Mouse (Mus musculus): ENCODE results near the gene Blzf1.
A peak's percentile ranks its signal among the peaks of the same experiment; 100 is the strongest.

Blzf1 gene

DNA sequence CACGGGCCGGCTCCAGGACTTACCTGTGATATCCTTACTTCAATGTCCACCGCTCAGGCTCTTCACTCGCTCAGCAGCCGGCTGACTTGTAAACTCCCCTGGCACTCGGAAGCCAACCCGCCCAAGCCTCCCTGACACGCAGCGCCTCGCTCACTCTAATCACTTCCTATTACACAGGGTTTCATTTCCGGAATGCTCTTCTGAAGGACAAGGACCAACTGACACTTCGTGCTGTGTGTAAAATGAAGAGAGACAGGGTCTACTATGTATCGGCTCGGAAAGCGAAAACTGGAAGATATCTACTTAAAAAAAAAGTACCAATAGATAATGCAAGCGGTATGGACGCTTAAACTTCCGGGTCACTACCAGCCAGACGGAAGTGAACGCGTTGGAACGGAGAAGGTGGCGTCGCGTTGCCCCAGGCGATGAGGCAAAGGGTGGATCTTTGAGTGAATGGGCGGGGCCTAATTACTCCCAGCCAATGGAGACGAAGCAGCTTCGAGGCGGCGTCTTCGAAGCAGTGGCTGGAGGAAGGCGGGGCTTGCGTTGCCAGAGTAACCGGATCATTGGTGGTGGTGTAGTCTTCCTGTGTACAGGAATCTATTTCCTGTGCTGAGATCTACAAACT lies at the start of gene Blzf1:
Gene Blzf1 (minus strand): TSS at position 366 of the 628 bp plus-strand sequence.
- Histone ChIP-seq H3K4me1 (replicated peaks; ENCODE audit: low read depth, low read length) (peaks cover 17% of the 10 kb centered on the region), H3K27me3 (ENCODE audit: insufficient read depth, low read length) (no peaks in the 10 kb centered on the region), H3K4me3 (replicated peaks; ENCODE audit: low read length) (peak within 1 kb of the TSS; percentile 93), H3K9me3 (ENCODE audit: low read length) (no peaks in the 10 kb centered on the region), H3K36me3 (ENCODE audit: insufficient read depth, low read length) (peaks cover 34% of the 10 kb centered on the region)
- TF ChIP-seq CTCF (conservative IDR thresholded peaks at IDR 0.05; ENCODE audit: low read length) (no peak), POU5F1 (IDR thresholded peaks at IDR 0.05; ENCODE audit: borderline replicate concordance, low read length) (no peak), NANOG (IDR thresholded peaks at IDR 0.05; ENCODE audit: borderline replicate concordance, low read length) (no peak)

DNA sequence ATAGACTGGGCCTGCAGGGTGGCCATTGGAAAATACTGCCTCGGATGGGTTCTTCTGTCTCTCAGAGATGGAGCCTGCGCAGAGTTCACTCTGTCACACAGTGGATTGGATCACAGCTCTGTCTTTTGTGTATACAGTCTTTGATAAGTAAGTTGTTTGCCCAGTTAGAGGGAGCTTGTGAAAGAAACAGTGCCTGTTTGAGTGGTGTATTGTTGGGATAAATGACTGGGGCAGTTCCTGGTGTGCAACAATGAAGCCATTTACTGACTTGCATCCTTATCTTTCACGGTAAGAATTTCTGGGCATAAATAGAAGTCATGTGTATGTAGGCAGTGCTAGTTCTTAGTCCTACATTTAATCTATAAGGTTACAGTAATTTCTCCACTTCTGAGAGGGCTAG lies 46.2 kb upstream of the Blzf1 start:
- Histone ChIP-seq H3K27me3 (ENCODE audit: insufficient read depth, low read length) (no peaks in the 10 kb centered on the region), H3K4me3 (replicated peaks; ENCODE audit: low read length) (no peak overlapping the region), H3K9me3 (ENCODE audit: low read length) (no peaks in the 10 kb centered on the region), H3K4me1 (replicated peaks; ENCODE audit: low read depth, low read length) (peaks cover 9% of the 10 kb centered on the region; the same call in 1 of the 2 replicates), H3K36me3 (ENCODE audit: insufficient read depth, low read length) (no peaks in the 10 kb centered on the region; the same call in 1 of the 2 replicates)
- peak; percentile 72; the same call in 1 of the 2 replicates for TF ChIP-seq NANOG (IDR thresholded peaks at IDR 0.05; ENCODE audit: borderline replicate concordance, low read length)
- TF ChIP-seq POU5F1 (IDR thresholded peaks at IDR 0.05; ENCODE audit: borderline replicate concordance, low read length): no peak

DNA sequence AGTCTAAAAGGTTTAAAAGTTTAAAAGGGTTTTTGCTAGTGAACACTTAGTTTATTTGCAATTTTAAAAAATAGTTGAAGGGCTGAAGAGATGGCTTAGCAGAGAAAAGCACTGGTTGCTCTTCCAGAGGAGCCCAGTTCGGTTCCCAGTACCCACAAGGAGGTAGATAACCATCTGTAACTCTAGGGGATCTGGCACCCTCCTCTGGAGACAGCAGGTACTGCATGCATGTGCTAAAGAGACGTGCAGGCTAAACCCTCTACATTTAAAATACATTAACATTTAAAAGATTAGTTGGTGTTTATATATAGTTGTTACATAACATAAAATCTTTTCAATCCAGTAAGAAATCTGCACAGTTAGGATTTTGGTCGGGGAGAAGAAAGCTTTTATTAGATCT lies 34.9 kb upstream of the Blzf1 start:
- TF ChIP-seq POU5F1 (IDR thresholded peaks at IDR 0.05; ENCODE audit: borderline replicate concordance, low read length): no peak
- TF ChIP-seq CTCF (conservative IDR thresholded peaks at IDR 0.05; ENCODE audit: low read length): peak; percentile 95
- no peak for TF ChIP-seq NANOG (IDR thresholded peaks at IDR 0.05; ENCODE audit: borderline replicate concordance, low read length)
- H3K36me3 ChIP-seq (ENCODE audit: insufficient read depth, low read length): peaks cover 4% of the 10 kb centered on the region; the same call in 1 of the 2 replicates
- H3K4me3 ChIP-seq (replicated peaks; ENCODE audit: low read length): no peak overlapping the region
- H3K9me3 ChIP-seq (ENCODE audit: low read length): no peaks in the 10 kb centered on the region
- no peaks in the 10 kb centered on the region for H3K27me3 ChIP-seq (ENCODE audit: insufficient read depth, low read length)
- no peaks in the 10 kb centered on the region for H3K4me1 ChIP-seq (replicated peaks; ENCODE audit: low read depth, low read length)

DNA sequence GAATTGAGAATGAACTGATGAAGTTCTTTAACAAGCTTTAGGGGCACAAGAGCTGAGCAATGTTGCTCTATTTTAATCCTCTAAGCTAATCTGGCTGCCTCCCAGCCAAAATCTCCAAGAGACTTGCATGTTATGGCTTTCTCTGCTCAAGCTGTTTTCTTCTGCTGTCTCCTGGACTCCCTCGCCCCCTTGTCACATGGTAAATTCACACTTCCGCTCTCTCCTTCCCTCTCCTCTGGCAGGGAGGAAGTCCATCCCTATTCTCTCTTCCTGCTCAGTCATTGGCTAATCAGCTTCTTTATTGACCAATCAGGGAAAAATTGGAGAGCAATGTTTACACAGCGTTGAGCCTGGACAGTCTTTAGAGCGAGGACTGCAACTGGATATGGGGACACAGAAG lies 28.6 kb upstream of the Blzf1 start:
- H3K36me3 ChIP-seq (ENCODE audit: insufficient read depth, low read length): 0 out of 2 replicates have a peak, but pooled peaks cover 6% of the 10 kb centered on the region
- TF ChIP-seq NANOG (IDR thresholded peaks at IDR 0.05; ENCODE audit: borderline replicate concordance, low read length) (no peak), POU5F1 (IDR thresholded peaks at IDR 0.05; ENCODE audit: borderline replicate concordance, low read length) (no peak), CTCF (conservative IDR thresholded peaks at IDR 0.05; ENCODE audit: low read length) (no peak)
- peaks cover 6% of the 10 kb centered on the region; the same call in 1 of the 2 replicates for H3K9me3 ChIP-seq (ENCODE audit: low read length)
- H3K27me3 ChIP-seq (ENCODE audit: insufficient read depth, low read length): no peaks in the 10 kb centered on the region
- H3K4me1 ChIP-seq (replicated peaks; ENCODE audit: low read depth, low read length): no peaks in the 10 kb centered on the region
- no peak overlapping the region for H3K4me3 ChIP-seq (replicated peaks; ENCODE audit: low read length)

DNA sequence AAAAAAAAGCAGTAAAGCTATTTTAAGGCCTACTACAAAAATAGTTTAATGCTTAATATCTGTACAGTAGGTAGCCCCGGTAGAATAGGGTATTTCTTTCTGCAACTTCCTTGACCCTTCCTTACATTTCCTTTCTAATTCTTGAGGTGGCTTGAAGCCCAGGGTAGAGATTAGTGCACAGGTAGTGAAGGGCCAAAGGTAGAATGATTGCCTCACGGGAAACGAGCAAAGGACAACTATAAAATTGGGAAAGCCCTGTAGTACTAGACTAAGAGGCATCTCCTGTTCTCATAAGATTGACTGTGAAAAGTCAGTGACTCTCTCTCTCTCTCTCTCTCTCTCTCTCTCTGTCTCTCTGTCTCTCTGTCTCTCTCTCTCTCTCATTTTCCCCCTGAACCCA lies 28.1 kb upstream of the Blzf1 start:
- Histone ChIP-seq H3K4me1 (replicated peaks; ENCODE audit: low read depth, low read length) (no peaks in the 10 kb centered on the region), H3K27me3 (ENCODE audit: insufficient read depth, low read length) (no peaks in the 10 kb centered on the region), H3K36me3 (ENCODE audit: insufficient read depth, low read length) (0 out of 2 replicates have a peak, but pooled peaks cover 6% of the 10 kb centered on the region), H3K4me3 (replicated peaks; ENCODE audit: low read length) (no peak overlapping the region), H3K9me3 (ENCODE audit: low read length) (peaks cover 6% of the 10 kb centered on the region; the same call in 1 of the 2 replicates)
- TF ChIP-seq POU5F1 (IDR thresholded peaks at IDR 0.05; ENCODE audit: borderline replicate concordance, low read length): no peak

DNA sequence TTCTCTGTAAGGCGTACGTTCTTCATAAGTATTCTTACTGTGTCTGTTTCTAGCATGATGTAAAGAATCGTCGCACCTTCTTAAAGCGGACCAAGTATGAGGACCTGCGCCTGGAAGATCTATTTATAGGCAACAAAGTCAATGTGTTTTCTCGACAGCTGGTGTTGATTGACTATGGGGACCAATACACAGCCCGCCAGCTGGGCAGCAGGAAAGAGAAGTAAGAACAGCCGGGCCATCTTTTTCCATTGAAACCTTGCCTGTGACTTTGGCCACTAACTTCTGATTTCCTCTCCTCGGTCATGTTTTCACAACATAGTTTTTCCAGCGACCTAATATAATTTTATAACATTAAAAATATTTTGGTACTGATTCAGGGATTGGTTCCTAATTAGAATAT lies 25.3 kb upstream of the Blzf1 start:
- Histone ChIP-seq H3K27me3 (ENCODE audit: insufficient read depth, low read length) (no peaks in the 10 kb centered on the region), H3K9me3 (ENCODE audit: low read length) (peaks cover 6% of the 10 kb centered on the region; the same call in 1 of the 2 replicates), H3K4me3 (replicated peaks; ENCODE audit: low read length) (no peak overlapping the region), H3K36me3 (ENCODE audit: insufficient read depth, low read length) (0 out of 2 replicates have a peak, but pooled peaks cover 6% of the 10 kb centered on the region), H3K4me1 (replicated peaks; ENCODE audit: low read depth, low read length) (no peaks in the 10 kb centered on the region)
- TF ChIP-seq NANOG (IDR thresholded peaks at IDR 0.05; ENCODE audit: borderline replicate concordance, low read length) (no peak), POU5F1 (IDR thresholded peaks at IDR 0.05; ENCODE audit: borderline replicate concordance, low read length) (no peak), CTCF (conservative IDR thresholded peaks at IDR 0.05; ENCODE audit: low read length) (no peak)

DNA sequence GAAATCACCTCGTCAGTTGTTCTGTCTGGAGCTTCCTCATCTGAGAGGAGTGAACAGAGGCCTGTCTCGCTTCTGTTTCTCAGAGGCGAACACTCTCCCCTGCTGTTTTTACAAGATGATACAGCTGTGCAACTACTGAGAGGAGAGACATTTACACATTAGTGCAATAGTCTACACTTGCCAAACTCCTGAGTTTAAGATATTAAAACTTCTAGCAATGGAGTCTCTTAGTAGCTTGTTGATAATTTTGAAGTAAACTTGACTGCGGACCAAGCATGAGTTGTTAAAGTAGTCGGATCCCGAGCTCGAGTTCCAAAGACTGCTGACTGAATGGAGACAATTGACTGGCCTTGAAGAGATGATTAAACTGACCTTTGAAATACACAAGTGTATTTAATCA lies 20.5 kb upstream of the Blzf1 start:
- H3K4me3 ChIP-seq (replicated peaks; ENCODE audit: low read length): no peak overlapping the region
- no peaks in the 10 kb centered on the region for H3K36me3 ChIP-seq (ENCODE audit: insufficient read depth, low read length)
- no peaks in the 10 kb centered on the region for H3K27me3 ChIP-seq (ENCODE audit: insufficient read depth, low read length)
- peaks cover 8% of the 10 kb centered on the region for H3K4me1 ChIP-seq (replicated peaks; ENCODE audit: low read depth, low read length)
- no peaks in the 10 kb centered on the region for H3K9me3 ChIP-seq (ENCODE audit: low read length)
- no peak for TF ChIP-seq CTCF (conservative IDR thresholded peaks at IDR 0.05; ENCODE audit: low read length)
- TF ChIP-seq NANOG (IDR thresholded peaks at IDR 0.05; ENCODE audit: borderline replicate concordance, low read length): no peak
- TF ChIP-seq POU5F1 (IDR thresholded peaks at IDR 0.05; ENCODE audit: borderline replicate concordance, low read length): no peak

DNA sequence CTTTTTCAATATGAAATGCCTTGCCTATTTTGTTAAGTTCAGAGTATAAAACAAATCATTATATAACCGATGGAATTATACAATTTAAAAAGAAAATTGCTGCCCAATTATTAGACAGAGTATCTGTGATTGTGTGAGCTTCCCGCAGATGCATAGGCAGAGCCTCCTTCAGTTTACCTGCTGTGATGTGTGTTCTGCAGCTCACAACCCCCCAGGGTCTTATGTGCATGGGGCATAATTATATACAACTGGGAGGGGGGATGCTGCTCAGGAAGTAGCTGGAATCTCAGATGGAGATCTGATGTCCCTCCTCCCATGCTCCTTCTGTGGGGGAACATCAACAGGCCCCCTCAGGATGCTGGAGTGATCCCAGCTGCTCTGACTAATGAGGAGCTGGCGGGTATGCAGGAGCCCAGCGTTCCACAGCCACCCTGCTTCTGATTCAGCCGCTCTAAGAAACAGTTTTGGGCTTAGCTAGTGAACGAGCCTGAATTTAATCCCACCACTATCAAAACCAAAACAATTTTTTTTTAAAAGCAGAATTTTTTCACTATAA lies 19.4 kb upstream of the Blzf1 start:
- Histone ChIP-seq H3K4me3 (replicated peaks; ENCODE audit: low read length) (no peak overlapping the region), H3K4me1 (replicated peaks; ENCODE audit: low read depth, low read length) (peaks cover 8% of the 10 kb centered on the region), H3K36me3 (ENCODE audit: insufficient read depth, low read length) (no peaks in the 10 kb centered on the region), H3K9me3 (ENCODE audit: low read length) (no peaks in the 10 kb centered on the region), H3K27me3 (ENCODE audit: insufficient read depth, low read length) (no peaks in the 10 kb centered on the region)
- TF ChIP-seq CTCF (conservative IDR thresholded peaks at IDR 0.05; ENCODE audit: low read length): no peak
- TF ChIP-seq NANOG (IDR thresholded peaks at IDR 0.05; ENCODE audit: borderline replicate concordance, low read length): no peak
- no peak for TF ChIP-seq POU5F1 (IDR thresholded peaks at IDR 0.05; ENCODE audit: borderline replicate concordance, low read length)

All from E14TG2a.4 (cell line).